Mouse (Mus musculus) limb, embryonic 13.5 days (tissue): ENCODE data around the gene Epb41l3. TPM values are rescaled to one million over a fixed set of nuclear protein-coding genes. Genes with fewer than 3 reads are reported as not detected.

ENCODE experiments used
- ATAC-seq: fragments of 200-750 bp; cut with Nextera tagmentation; 2 replicates; pipeline ENCODE4 v1.8.0; 2017; ENCODE audit warnings: low read depth, moderate number of reproducible peaks, moderate TSS enrichment; ENCODE audit not compliant: low FRiP score
- H3K27ac ChIP-seq: fragments of 300-500 bp; sonication (generic); 2 replicates; pipeline ENCODE4 v1.5.1; 2015; ENCODE audit warnings: inconsistent platforms, mild to moderate bottlenecking, moderate library complexity
- H3K27me3 ChIP-seq: fragments of 300-500 bp; sonication (generic); 2 replicates; pipeline ENCODE4 v1.6.1; 2015; ENCODE audit warnings: mild to moderate bottlenecking, inconsistent platforms
- H3K36me3 ChIP-seq: fragments of 300-500 bp; sonication (generic); 2 replicates; pipeline ENCODE4 v1.6.1; 2015; ENCODE audit warnings: inconsistent platforms, mild to moderate bottlenecking, moderate library complexity
- H3K4me1 ChIP-seq: fragments of 300-500 bp; sonication (generic); 2 replicates; pipeline ENCODE4 v1.6.1; 2015; ENCODE audit warnings: inconsistent platforms
- H3K4me2 ChIP-seq: fragments of 300-500 bp; sonication (generic); replicated peaks from 2 replicates; pipeline ENCODE4 v1.6.1; 2015; ENCODE audit warnings: inconsistent platforms, mild to moderate bottlenecking, moderate library complexity
- H3K4me3 ChIP-seq: fragments of 300-500 bp; sonication (generic); 2 replicates; pipeline ENCODE4 v1.5.1; 2015; ENCODE audit warnings: moderate library complexity, mild to moderate bottlenecking, inconsistent platforms
- H3K9ac ChIP-seq: fragments of 300-500 bp; sonication (generic); 2 replicates; pipeline ENCODE4 v1.6.1; 2015; ENCODE audit warnings: mild to moderate bottlenecking, inconsistent platforms
- H3K9me3 ChIP-seq: fragments of 300-500 bp; sonication (generic); 2 replicates; pipeline ENCODE4 v1.6.1; 2016; ENCODE audit warnings: inconsistent platforms
- WGBS: fragments of 180-500 bp; shearing (Covaris S2); methylation state at CpG from one replicate; pipeline ENCODE4 v1.1.7; 2015; 5-methylcytosine and 5-hydroxymethylcytosine counted together
- polyA plus RNA-seq: library from polyadenylated mRNA; unstranded; fragments of >200 nt; fragmentation: Nextera tagmentation; extraction: Ambion mirVana; gene quantifications from 2 replicates; pipeline ENCODE4 v1.2.1, GENCODE M21; 2015

Gene Epb41l3
- polyA plus RNA-seq, 1 experiment from 2014 or later: 154 TPM

GRCm38 (mm10) chr17:69076747-69077543 lies 1.5 kb downstream of the Epb41l3 start:
- H3K9me3 ChIP-seq: peaks cover 5% of the 10 kb centered on the region; the same call in 1 of the 2 replicates
- no peak overlapping the region for H3K27ac ChIP-seq
- ATAC-seq: no peak
- H3K27me3 ChIP-seq: peaks cover 74% of the 10 kb centered on the region
- H3K4me2 ChIP-seq: peak overlapping the region; percentile 99
- H3K9ac ChIP-seq: peak overlapping the region; percentile 55; the same call in 1 of the 2 replicates
- H3K4me1 ChIP-seq: peaks cover 19% of the 10 kb centered on the region
- H3K4me3 ChIP-seq: peak overlapping the region; percentile 55
- WGBS: 1% methylated on average over 22 of the region's 25 CpGs
- no peaks in the 10 kb centered on the region for H3K36me3 ChIP-seq

- Histone ChIP-seq H3K9ac (no peak overlapping the region; the same call in 1 of the 2 replicates), H3K4me2 (peak overlapping the region; percentile 99), H3K9me3 (peaks cover 5% of the 10 kb centered on the region; the same call in 1 of the 2 replicates), H3K27ac (no peak overlapping the region), H3K36me3 (no peaks in the 10 kb centered on the region), H3K4me3 (peak overlapping the region; percentile 55; the same call in 1 of the 2 replicates), H3K4me1 (peaks cover 19% of the 10 kb centered on the region), H3K27me3 (peaks cover 74% of the 10 kb centered on the region)
- 11% methylated on average over 11 of the region's 11 CpGs for WGBS
- ATAC-seq: no peak
Measured at GRCm38 (mm10) chr17:69077544-69077920, 2.0 kb downstream of the Epb41l3 start.

DNA sequence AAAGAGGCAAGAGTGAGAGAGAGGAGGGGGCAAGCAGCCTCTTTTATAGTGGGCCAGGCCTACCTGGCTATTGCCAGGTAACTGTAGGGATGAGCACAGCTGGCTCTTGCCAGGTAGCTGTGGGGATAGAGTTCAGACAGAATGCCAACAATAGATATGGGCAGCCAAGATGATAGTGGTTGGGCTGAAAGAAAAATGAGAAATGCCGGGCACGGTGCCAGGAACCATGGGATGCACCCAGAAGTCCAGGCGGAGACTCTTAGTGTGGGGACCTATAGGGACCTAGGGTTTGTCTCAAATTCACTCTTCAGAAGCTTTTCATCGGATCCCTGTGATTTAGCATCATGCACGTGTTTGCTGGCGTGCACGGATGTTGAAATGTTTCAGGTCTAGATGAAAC lies 6.8 kb downstream of the Epb41l3 start:
- WGBS: 85% methylated on average over 7 of the region's 7 CpGs
- H3K9ac ChIP-seq: no peak overlapping the region

GRCm38 (mm10) chr17:69091618-69092017 lies 16.1 kb downstream of the Epb41l3 start:
- Histone ChIP-seq H3K9me3 (no peaks in the 10 kb centered on the region), H3K36me3 (no peaks in the 10 kb centered on the region), H3K27me3 (no peaks in the 10 kb centered on the region), H3K4me3 (no peak overlapping the region), H3K9ac (no peak overlapping the region), H3K27ac (no peak overlapping the region), H3K4me2 (no peak overlapping the region), H3K4me1 (no peaks in the 10 kb centered on the region)
- ATAC-seq: no peak
- 79% methylated on average over 3 of the region's 3 CpGs for WGBS

More for the DNA sequence above, 6.8 kb downstream of the Epb41l3 start:
- ATAC-seq: no peak
- Histone ChIP-seq H3K4me3 (no peak overlapping the region), H3K27ac (no peak overlapping the region), H3K9me3 (peaks cover 5% of the 10 kb centered on the region; the same call in 1 of the 2 replicates), H3K4me2 (no peak overlapping the region), H3K27me3 (peaks cover 29% of the 10 kb centered on the region), H3K36me3 (no peaks in the 10 kb centered on the region), H3K4me1 (peaks cover 2% of the 10 kb centered on the region; the same call in 1 of the 2 replicates)

GRCm38 (mm10) chr17:69097068-69097467 lies 21.6 kb downstream of the Epb41l3 start:
- Histone ChIP-seq H3K4me3 (no peak overlapping the region), H3K27me3 (0 out of 2 replicates have a peak, but pooled peaks cover 4% of the 10 kb centered on the region), H3K9ac (no peak overlapping the region), H3K9me3 (no peaks in the 10 kb centered on the region), H3K36me3 (no peaks in the 10 kb centered on the region), H3K27ac (no peak overlapping the region), H3K4me2 (no peak overlapping the region), H3K4me1 (no peaks in the 10 kb centered on the region)
- 86% methylated on average over 4 of the region's 4 CpGs for WGBS
- no peak for ATAC-seq

DNA sequence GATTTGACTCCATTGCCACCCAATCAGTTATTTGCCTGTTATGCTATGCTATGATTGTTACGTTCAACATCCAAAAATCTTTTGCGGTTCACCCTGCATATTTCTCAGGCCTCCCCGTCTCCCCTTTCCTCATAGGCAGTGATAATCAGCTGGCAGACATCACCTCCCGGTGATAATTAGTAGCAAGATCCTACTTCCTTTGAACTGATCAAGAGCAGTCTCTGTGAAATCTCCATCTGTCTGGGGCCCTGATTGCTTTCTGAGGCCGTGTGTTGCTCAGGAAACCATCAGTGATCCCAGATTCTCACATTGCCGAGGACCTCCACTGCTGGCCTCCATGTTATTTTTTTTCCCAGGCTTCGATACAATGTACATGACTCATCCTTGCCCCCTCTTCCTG lies 22.5 kb downstream of the Epb41l3 start:
- Histone ChIP-seq H3K4me3 (no peak overlapping the region), H3K4me2 (no peak overlapping the region), H3K27ac (no peak overlapping the region), H3K36me3 (no peaks in the 10 kb centered on the region), H3K9me3 (no peaks in the 10 kb centered on the region), H3K9ac (no peak overlapping the region), H3K27me3 (0 out of 2 replicates have a peak, but pooled peaks cover 4% of the 10 kb centered on the region), H3K4me1 (no peaks in the 10 kb centered on the region)
- 50% methylated on average over 7 of the region's 7 CpGs for WGBS
- no peak for ATAC-seq

DNA sequence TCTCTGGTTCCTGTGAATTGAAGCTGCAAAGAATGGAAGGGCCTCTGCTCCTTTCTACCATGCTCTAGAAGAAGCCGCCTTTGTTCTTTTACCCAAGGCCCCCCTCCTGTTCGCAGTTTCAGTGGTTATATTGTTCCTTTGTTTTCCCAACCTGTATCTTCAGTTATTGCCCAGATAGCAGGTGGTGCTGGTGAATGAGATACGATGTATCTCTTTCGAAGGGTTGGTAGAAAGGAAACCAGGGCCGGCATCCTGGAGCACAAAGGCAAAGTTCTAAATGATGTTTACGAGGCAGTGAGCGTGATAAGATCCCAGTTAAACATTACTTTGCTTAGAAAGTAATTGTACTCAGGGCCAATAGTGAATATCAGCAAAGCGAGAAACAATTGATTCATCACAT lies 27.8 kb downstream of the Epb41l3 start:
- ATAC-seq: no peak
- Histone ChIP-seq H3K36me3 (no peaks in the 10 kb centered on the region), H3K27ac (no peak overlapping the region), H3K4me1 (no peaks in the 10 kb centered on the region), H3K9ac (no peak overlapping the region), H3K27me3 (no peaks in the 10 kb centered on the region), H3K4me2 (no peak overlapping the region), H3K4me3 (no peak overlapping the region), H3K9me3 (no peaks in the 10 kb centered on the region)
- WGBS: 84% methylated on average over 8 of the region's 8 CpGs

DNA sequence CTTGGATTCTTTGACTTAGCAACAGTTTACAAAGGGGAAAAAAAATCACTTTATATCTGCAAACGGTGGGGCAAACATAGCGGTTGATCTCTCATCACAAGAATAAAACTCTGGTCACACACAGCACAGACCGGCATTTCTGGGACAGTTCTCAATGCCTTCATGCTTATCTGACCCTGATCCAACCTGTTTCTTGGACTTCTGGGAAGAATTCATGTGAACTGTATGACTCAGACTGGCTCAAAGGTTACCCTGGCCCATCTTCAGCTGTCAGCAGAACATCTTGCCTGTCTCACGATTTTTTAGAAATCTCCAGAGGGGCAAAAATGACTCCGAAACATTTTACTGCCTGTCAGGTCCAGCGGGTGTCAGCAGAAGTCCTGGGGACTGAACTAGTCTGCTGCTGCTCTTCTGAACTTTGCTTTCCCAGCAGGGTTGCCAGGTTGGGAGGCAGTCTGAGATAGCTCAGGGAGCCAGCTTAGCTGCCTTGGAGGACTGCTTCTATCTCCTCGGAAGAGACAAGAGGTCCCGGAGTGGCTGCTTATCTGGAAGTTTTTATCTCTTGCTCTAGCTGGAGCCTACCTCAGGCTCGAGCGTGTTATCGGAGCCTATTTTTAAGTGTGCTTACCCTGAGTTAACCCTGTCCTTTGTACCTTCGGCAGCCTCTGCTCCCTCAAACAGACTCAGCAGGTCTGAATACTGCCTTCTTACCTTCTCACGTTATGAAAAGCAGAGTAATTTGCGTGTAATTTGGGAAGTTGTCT lies 29.7 kb downstream of the Epb41l3 start:
- H3K27ac ChIP-seq: no peak overlapping the region
- no peak for ATAC-seq
- H3K4me1 ChIP-seq: no peaks in the 10 kb centered on the region
- no peaks in the 10 kb centered on the region for H3K36me3 ChIP-seq
- no peaks in the 10 kb centered on the region for H3K9me3 ChIP-seq
- no peak overlapping the region for H3K4me3 ChIP-seq
- WGBS: 64% methylated on average over 14 of the region's 14 CpGs
- H3K9ac ChIP-seq: no peak overlapping the region
- H3K27me3 ChIP-seq: no peaks in the 10 kb centered on the region
- no peak overlapping the region for H3K4me2 ChIP-seq

GRCm38 (mm10) chr17:69105799-69106401 lies 30.4 kb downstream of the Epb41l3 start:
- H3K27me3 ChIP-seq: no peaks in the 10 kb centered on the region
- no peaks in the 10 kb centered on the region for H3K4me1 ChIP-seq
- no peak for ATAC-seq
- no peaks in the 10 kb centered on the region for H3K36me3 ChIP-seq
- 40% methylated on average over 5 of the region's 5 CpGs for WGBS
- no peaks in the 10 kb centered on the region for H3K9me3 ChIP-seq
- no peak overlapping the region for H3K4me2 ChIP-seq
- H3K9ac ChIP-seq: no peak overlapping the region
- H3K27ac ChIP-seq: no peak overlapping the region
- no peak overlapping the region for H3K4me3 ChIP-seq

- no peaks in the 10 kb centered on the region for H3K9me3 ChIP-seq
- H3K27ac ChIP-seq: no peak overlapping the region
- no peak overlapping the region for H3K9ac ChIP-seq
- H3K4me1 ChIP-seq: no peaks in the 10 kb centered on the region
- no peaks in the 10 kb centered on the region for H3K27me3 ChIP-seq
- H3K4me2 ChIP-seq: no peak overlapping the region
- H3K4me3 ChIP-seq: no peak overlapping the region
- WGBS: 65% methylated on average over 6 of the region's 6 CpGs
- ATAC-seq: no peak
- H3K36me3 ChIP-seq: no peaks in the 10 kb centered on the region
Measured at GRCm38 (mm10) chr17:69109216-69109615, 33.7 kb downstream of the Epb41l3 start.

- H3K4me2 ChIP-seq: no peak overlapping the region
- H3K27me3 ChIP-seq: no peaks in the 10 kb centered on the region
- H3K9me3 ChIP-seq: no peaks in the 10 kb centered on the region
- no peaks in the 10 kb centered on the region for H3K36me3 ChIP-seq
- H3K4me3 ChIP-seq: no peak overlapping the region
- no peak overlapping the region for H3K27ac ChIP-seq
- WGBS: 61% methylated on average over 2 of the region's 2 CpGs
- H3K4me1 ChIP-seq: no peaks in the 10 kb centered on the region
- no peak for ATAC-seq
- H3K9ac ChIP-seq: no peak overlapping the region
Measured at GRCm38 (mm10) chr17:69112232-69112631, 36.7 kb downstream of the Epb41l3 start.

GRCm38 (mm10) chr17:69119183-69119582 lies 43.7 kb downstream of the Epb41l3 start:
- ATAC-seq: no peak
- Histone ChIP-seq H3K36me3 (no peaks in the 10 kb centered on the region), H3K4me3 (no peak overlapping the region), H3K4me2 (no peak overlapping the region), H3K4me1 (peaks cover 25% of the 10 kb centered on the region), H3K27me3 (peaks cover 3% of the 10 kb centered on the region; the same call in 1 of the 2 replicates), H3K9me3 (no peaks in the 10 kb centered on the region), H3K9ac (no peak overlapping the region), H3K27ac (no peak overlapping the region)
- 87% methylated on average over 8 of the region's 8 CpGs for WGBS
